8 mouse cellular contexts compared by ENCODE assay signal in the genomic region with DNA sequence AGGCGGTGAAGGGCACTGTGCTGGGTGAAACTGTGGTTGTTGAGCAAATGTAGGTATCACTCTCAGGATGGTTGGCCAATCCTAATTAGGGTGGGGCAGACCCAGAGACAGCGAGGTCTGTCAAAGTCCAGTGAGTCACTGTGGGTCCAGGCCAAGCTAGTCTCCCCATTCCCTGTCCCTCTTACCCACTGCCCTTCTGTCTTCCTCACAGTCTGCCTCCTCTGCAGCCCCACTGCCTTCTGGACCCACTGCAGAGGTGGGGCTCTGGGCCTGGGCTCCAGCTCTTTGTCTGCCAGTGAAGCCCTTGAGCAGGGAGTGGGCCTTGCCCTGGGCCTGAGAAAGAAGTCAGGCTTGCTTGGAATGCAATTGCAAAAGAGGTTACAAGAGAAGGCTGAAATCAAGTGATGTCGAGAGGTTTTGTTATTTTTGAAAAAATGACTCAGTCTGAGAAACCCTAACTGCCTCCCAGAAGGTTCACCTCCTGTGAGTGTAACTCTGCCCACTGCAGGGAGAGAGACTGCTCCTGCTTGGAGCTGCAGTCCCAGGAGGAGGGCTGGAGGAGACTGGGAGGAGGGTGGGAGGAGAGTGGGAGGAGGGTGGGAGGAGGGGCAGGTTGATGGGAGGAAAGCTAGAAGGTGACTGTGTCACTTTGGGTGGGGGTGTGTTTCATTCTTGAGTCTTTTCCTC.
DNase-seq lines count a peak whose midpoint lies in the region; ATAC-seq lines count a peak whose summit lies in the region.

No protein-coding gene starts in this region.

- 50% methylated on average over 3 of the region's 3 CpGs for WGBS in intestine, embryonic 16.5 days
- WGBS in neural tube, embryonic 15.5 days = 79% methylated on average over 3 of the region's 3 CpGs

- no peaks in the 10 kb centered on the region for H3K27me3 ChIP-seq in intestine, embryonic 16.5 days (replicated peaks; ENCODE audit: control insufficient read depth, insufficient read depth, low read length)
- no peaks in the 10 kb centered on the region for H3K27me3 ChIP-seq in neural tube, embryonic 15.5 days (replicated peaks)

- peaks cover 17% of the 10 kb centered on the region for H3K4me1 ChIP-seq in intestine, embryonic 16.5 days (ENCODE audit: control insufficient read depth, insufficient read depth, low read length)
- H3K4me1 ChIP-seq in neural tube, embryonic 15.5 days = 0 out of 2 replicates have a peak, but pooled peaks cover 6% of the 10 kb centered on the region

- ATAC-seq in frontal cortex, adult (ENCODE audit: low TSS enrichment) = peak; percentile 45
- ATAC-seq in intestine, embryonic 16.5 days = peak; percentile 79
- no peak for ATAC-seq in neural tube, embryonic 15.5 days (ENCODE audit: low FRiP score)

- peak overlapping the region; percentile 35; the same call in 1 of the 2 replicates for H3K9ac ChIP-seq in intestine, embryonic 16.5 days (ENCODE audit: low read depth, low read length)
- H3K9ac ChIP-seq in neural tube, embryonic 15.5 days (replicated peaks) = no peak overlapping the region

- DNase-seq in frontal cortex, postnatal 14 days (ENCODE audit: low spot score in 2 of 2) = no peak
- DNase-seq in NIH3T3 (ENCODE audit: low read depth) = peak; percentile 90
- DNase-seq in lung, postnatal 4 days = peak; percentile 60 to 83
- DNase-seq in right cerebral cortex, adult 2 months (ENCODE audit: low spot score in 2 of 2) = no peak
- DNase-seq in left cerebral cortex, postnatal 14 days (ENCODE audit: low spot score in 2 of 2) = no peak

- no peak overlapping the region for H3K4me3 ChIP-seq in intestine, embryonic 16.5 days (ENCODE audit: low read length)
- no peak overlapping the region for H3K4me3 ChIP-seq in neural tube, embryonic 15.5 days (replicated peaks)

- no peaks in the 10 kb centered on the region for H3K36me3 ChIP-seq in intestine, embryonic 16.5 days (ENCODE audit: control insufficient read depth, insufficient read depth, low read length)
- no peaks in the 10 kb centered on the region for H3K36me3 ChIP-seq in neural tube, embryonic 15.5 days

- H3K27ac ChIP-seq in intestine, embryonic 16.5 days (ENCODE audit: low read length) = peak overlapping the region; percentile 73
- H3K27ac ChIP-seq in neural tube, embryonic 15.5 days (replicated peaks) = no peak overlapping the region

- H3K9me3 ChIP-seq in intestine, embryonic 16.5 days (ENCODE audit: control insufficient read depth, low read length) = no peaks in the 10 kb centered on the region
- no peaks in the 10 kb centered on the region for H3K9me3 ChIP-seq in neural tube, embryonic 15.5 days (replicated peaks)

- intact Hi-C loops in left cerebral cortex, postnatal 14 days (cut with DNase I) = no loop called here

- H3K4me2 ChIP-seq in intestine, embryonic 16.5 days (ENCODE audit: low read depth, low read length) = no peak overlapping the region
- H3K4me2 ChIP-seq in neural tube, embryonic 15.5 days = no peak overlapping the region

Comparison
In these comparisons a context has a peak if more than half of its experiments do, and no peak if none do; other contexts are left out.
1. DNase-seq: peak in NIH3T3 (single experiment) and lung, postnatal 4 days (2 of 2); none in frontal cortex, postnatal 14 days (0 of 2), right cerebral cortex, adult 2 months (0 of 2) and left cerebral cortex, postnatal 14 days (0 of 2).